Mouse (Mus musculus): ENCODE results near the gene Gm5089.
"Not testable (repeated sequence)": the region's sequence is repeated elsewhere in the genome, so short reads cannot be mapped to it uniquely, and the experiment has no call there.

DNA sequence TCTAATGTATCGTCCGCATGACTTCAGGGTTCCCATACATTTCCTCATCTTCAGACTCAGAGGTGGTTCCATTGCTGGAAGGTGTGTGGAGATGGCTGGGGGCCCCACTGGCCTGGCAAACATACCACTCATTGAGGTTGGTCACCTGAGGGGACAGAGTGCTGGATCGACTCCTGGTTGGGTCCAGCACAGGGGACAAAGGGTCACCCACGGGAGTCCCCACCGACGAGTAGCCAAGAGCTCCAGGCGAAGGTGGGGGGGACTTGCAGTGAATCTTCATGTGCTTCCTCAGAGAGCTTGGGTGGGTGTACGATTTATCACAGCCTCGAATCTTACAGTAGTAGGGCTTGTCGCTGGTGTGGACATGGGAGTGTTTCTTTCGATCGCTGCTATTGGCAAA, 8.4 kb upstream of the Gm5089 start:
- TF ChIP-seq CTCF (IDR thresholded peaks at IDR 0.05; ENCODE audit: low read depth, low read length); GATA1 (IDR thresholded peaks at IDR 0.05; ENCODE audit: borderline replicate concordance, low read length); GATA2 (IDR thresholded peaks at IDR 0.05; ENCODE audit: borderline replicate concordance, low read depth, low read length): not testable (repeated sequence)

Measured in G1E (cell line).